Mouse (Mus musculus) thymus, postnatal 14 days (tissue): ENCODE measurements at regions not wholly inside any gene's neighbourhood (a gene's known extent, or its start where the extent isn't known, plus 50 kb on each side); places are given as distances from the start of the nearest gene placed in this dataset.

Experiments used
- DNase-seq: peaks from one replicate; pipeline ENCODE4 v3.0.0; 2021

DNA sequence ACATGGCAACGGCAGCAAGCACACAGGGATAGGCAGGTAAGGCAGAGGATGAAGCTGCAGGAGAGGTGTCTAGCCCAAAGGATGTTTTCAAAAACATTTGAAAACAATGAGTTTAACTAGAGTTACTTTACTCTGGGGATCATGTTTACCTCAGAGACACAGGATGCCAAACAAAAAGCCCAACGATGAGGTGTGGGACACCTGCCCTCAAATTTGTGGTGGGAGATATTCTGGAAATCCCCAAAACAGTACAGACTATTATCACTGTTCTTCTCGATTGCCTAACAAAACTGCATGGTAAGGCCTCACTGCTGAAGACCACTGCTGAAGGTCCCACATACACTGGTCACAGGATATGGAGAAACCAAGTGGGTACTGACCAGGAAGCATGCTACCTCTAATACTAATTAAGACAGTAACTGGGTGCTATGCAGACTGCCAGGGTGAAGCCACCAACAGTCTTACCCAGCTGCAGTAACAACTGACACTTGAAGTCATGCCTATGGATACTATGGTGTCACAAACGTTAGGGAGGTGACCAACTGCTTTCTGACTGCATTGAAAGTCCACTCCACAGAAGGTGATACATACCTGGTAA lies 197.1 kb upstream of the Mkln1 start:
- no peak for DNase-seq

DNA sequence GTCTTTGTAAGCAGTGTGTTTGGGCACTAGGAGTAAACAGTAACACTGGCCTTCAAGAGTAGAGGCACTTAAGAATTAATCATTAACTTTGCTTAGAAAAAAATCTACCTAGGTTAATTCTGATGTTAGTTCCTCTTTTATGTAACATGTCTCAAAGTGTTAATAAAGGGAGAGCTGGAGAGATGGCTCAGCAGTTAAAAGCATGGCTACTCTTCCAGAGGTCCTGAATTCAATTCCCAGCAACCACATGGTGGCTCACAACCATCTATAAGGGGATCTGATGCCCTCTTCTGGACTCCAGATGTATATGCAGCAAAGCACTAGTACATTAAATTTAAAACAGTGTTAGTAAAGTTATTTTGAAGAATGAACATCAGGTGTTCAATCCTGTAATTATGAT lies 195.9 kb upstream of the Mkln1 start:
- DNase-seq, result no peak

DNA sequence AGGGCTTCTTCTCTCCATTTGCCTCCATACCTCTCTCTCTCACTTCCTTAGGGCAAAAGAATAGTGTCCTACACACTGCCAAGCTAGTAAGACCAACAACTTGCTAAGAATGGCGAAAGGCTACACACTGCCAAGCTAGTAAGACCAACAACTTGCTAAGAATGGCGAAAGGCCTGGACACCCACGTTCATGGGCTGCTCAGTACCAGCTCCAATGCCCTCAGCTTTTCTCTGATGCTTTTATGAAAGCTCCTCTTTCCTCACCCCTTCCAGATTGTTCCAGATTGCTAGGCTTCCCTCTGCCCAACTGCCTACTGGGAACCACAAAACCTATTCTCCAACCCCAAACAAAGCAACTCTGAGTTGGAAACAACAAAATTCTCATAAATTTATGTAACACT lies 194.1 kb upstream of the Mkln1 start:
- no peak for DNase-seq

GRCm38 (mm10) chr6:31204839-31205238 lies 193.7 kb upstream of the Mkln1 start:
- DNase-seq, result no peak

GRCm38 (mm10) chr6:31206106-31206505 lies 192.4 kb upstream of the Mkln1 start:
- no peak for DNase-seq

- DNase-seq, result no peak
Observed at GRCm38 (mm10) chr6:31207231-31207630, 191.3 kb upstream of the Mkln1 start.

GRCm38 (mm10) chr6:31208224-31208623 lies 190.3 kb upstream of the Mkln1 start:
- no peak for DNase-seq

DNA sequence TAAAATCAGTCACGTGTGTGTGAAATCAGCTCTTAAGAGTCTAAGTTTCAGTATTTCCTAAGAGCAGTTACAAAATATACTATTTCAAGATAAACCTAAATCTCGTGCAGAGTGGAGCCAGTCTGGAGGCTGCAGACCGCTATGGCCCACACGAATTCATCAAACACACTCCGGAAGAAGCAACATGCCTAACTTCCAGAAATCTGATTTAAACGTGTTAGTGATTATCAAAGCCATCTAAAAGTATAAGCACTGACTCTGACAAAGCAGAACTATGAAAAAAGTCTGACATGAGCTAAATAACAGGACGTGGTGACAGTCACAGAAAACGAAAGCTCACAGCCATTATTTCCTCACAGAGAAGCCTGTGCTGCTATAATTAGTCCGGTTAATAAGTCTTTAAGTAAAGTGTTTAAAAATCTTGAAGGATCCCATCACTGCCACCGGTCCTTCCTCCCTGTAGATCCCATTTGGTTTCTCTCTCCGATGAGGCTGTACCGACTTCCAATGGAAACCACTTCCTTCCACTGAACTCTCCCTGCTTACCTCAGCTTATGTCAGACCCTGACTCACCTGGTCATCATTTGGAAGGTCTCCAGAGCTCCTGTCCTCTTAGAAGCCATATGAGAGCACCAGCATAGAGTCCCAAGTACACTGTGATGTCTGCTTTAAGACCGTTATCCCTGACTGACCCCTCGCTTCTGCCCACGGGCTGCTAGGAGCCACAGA lies 189.0 kb upstream of the Mkln1 start:
- no peak for DNase-seq

DNA sequence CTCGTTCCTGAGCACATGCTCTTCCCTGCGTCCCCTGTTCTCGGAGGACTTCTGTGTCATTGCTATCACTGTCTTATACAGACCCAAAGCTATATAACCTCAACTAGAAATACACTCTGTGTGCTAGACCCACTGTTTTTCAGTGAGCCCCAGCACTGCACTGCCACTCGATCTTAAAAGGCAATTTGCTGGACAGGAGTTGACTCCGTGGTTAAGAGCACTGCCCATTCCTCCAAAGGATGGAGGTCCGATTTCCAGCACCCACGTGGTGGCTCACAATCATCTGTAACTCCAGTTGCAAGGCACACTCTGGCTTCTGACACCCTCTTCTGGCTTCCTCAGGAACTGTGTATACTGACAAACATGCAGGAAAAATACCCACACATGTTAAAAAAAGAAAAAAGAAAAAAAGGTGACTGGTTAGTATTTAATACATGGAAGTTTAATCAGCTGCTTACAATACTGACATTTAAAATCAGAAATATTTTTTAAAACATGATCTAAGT lies 188.3 kb upstream of the Mkln1 start:
- no peak for DNase-seq

GRCm38 (mm10) chr6:31211091-31211490 lies 187.4 kb upstream of the Mkln1 start:
- no peak for DNase-seq

GRCm38 (mm10) chr6:31211616-31212015 lies 186.9 kb upstream of the Mkln1 start:
- DNase-seq, result no peak

- no peak for DNase-seq
Observed at GRCm38 (mm10) chr6:31212080-31212479, 186.5 kb upstream of the Mkln1 start.

- no peak for DNase-seq
Observed at GRCm38 (mm10) chr6:31212694-31213093, 185.8 kb upstream of the Mkln1 start.

DNA sequence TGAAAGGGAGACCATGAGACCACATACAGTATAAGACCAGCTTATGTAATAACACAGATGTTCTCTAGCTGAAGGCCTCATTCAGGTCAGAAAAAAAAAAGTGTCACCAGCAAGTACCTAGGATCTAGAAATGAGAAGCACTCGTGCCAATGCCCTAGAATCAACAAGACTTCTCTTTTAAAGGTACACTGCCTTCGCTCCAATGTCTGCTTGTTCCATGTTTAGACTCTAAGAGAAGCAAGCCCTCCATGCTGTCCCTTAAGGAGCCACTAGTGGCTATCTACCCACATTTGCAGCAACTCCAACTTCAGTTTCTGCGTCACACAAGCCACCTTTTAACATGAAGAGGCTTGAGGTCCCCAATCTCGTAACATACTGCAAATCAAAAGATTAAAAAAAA lies 185.4 kb upstream of the Mkln1 start:
- no peak for DNase-seq

GRCm38 (mm10) chr6:31215661-31216060 lies 182.9 kb upstream of the Mkln1 start:
- DNase-seq, result no peak

- peak; percentile 83 for DNase-seq
Observed at GRCm38 (mm10) chr6:31216206-31217059, 182.1 kb upstream of the Mkln1 start.

GRCm38 (mm10) chr6:31217060-31217541 lies 181.4 kb upstream of the Mkln1 start:
- peak; percentile 55 for DNase-seq

- peak; percentile 38 for DNase-seq
Observed at GRCm38 (mm10) chr6:31217641-31218138, 180.8 kb upstream of the Mkln1 start.

DNA sequence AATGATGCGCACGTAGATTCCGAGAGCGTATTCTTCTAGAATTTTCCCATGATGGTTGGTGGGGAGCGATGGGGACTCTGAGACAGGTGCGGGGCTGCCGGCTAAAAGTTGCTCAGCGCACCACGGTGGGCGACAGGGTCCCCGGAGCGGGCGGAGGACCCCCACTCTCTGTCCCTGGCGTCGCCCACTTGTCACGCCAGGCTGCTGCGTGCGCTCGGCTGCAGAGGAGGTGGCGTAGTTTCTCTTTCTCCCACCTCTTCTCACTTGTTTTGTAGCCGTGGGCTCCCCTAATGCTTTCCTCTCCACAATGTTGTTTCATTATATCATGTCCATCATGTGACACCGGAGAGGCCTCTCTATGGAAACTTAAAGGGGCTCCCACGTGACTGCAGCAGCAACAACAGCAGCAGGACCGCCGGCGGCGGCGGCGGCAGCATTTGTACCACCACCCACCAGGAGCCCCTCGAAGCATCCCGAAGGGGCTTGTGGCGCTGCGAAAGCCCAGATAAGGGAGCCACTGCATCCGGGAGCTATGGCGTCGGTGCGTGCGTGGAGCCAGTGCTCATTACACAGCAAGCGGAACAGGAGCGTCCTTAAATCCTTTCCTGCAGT lies 180.3 kb upstream of the Mkln1 start:
- DNase-seq, result peak; percentile 48

DNA sequence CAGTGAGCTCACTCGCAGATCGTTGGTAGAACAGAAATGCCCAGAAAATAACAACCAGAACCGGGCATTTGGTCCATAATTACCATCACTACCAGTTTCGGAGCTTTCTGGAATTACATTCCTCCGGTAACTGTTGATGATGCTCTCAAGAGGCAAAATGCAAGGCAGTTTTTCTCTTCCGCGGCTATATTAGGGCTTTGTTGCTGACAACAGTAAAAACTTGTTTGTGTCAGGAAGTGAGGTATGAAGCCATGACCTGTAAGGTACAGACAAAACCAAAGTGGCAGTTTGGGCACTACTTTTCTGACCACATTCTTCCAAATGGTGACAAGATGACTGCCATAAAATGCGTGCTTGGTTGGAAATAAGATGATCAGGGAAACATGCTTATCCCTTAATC lies 179.7 kb upstream of the Mkln1 start:
- DNase-seq, result no peak

GRCm38 (mm10) chr6:31219736-31220135 lies 178.8 kb upstream of the Mkln1 start:
- no peak for DNase-seq

DNA sequence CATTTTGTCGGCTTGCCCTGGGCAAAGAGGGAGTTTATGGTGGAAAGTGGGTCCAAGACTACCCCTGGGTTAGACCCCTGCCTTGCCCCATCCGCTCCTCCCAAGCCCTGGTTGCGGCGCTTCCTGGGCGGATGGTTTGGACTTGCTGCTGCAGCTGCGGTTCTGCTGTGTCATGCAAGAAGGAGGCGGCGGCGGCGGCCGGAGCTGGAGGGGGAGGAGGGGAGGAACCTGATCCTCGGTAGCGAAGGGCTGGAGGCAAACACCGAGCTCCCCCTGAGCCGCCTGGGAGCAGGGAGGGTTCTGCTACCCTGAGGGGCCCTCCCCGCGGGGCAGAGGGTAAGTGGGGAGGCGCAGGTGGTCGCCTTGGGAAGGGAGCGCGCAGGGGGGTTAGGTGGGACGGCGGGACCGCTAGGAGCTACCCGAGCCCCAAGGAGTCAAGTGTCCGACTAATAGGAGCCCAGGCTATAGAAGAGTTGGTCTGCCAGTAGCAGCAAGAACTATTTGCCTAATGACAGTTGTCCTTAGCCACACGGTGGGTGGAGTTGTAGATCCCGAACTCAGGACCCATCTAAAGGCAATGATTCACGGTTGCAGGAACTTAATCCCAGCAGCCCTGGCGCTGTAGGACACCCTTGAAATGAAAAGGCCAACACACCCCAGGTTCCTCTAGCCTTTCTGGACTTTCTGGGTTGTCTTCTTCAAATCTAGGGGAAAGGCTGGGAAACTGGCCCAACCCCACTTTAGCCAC lies 178.2 kb upstream of the Mkln1 start:
- DNase-seq, result peak; percentile 74
